Mouse (Mus musculus) G1E (cell line): ENCODE results near the gene Myg1.

Source experiments
- CTCF ChIP-seq: IDR thresholded peaks from 2 replicates; pipeline ENCODE4 v1.5.1; 2012; ENCODE audit warnings: low read depth, low read length, inconsistent platforms, mixed read lengths
- TAL1 ChIP-seq: conservative IDR thresholded peaks from 2 replicates; pipeline ENCODE4 v1.6.1; 2012; ENCODE audit warnings: low read depth, low read length, inconsistent platforms, mixed read lengths

GRCm38 (mm10) chr15:102355871-102356441 is 24.4 kb downstream of the Myg1 start:
- no peak for TF ChIP-seq CTCF
- TF ChIP-seq TAL1: no peak
